10 mouse cellular contexts compared by ENCODE assay signal in the genomic region with DNA sequence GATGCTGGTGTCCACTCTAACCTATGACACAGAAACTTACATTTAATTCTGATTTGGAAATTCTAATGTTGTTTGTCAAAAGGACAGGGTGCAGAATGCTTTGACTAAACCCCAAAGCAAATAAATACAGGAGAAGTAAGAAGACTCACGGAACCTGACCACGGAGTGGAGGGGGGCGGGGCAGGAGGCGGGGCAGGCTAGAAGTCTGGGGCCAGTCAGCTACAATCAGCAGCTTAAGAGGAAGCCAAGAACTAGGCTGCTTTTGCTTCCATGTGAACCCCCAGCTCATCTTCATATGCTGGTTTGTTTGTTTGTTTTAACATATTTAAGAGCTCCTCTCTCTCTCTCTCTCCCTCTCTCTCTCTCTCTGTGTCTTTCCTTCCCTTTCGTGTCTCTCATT.
DNase-seq lines count a peak whose midpoint lies in the region; ATAC-seq lines count a peak whose summit lies in the region.
"Had no signal": no experiment of that assay in that cellular context is flagged by ENCODE, and none has a peak within 500 bp of the region (broad histone marks: within the 10 kb centered on the region; RNA-seq: fewer than 3 reads in every experiment).

No protein-coding gene starts in this region.

- peak overlapping the region; percentile 48 for H3K4me2 ChIP-seq in heart, embryonic 13.5 days
- H3K4me2 ChIP-seq: midbrain, embryonic 13.5 days had no signal

- H3K9me3 ChIP-seq in heart, embryonic 13.5 days, result no peaks in the 10 kb centered on the region
- H3K9me3 ChIP-seq: midbrain, embryonic 13.5 days had no signal

- no peak overlapping the region for H3K27ac ChIP-seq in heart, embryonic 13.5 days (replicated peaks)
- H3K27ac ChIP-seq: midbrain, embryonic 13.5 days had no signal

- DNase-seq in heart, postnatal 25 days (ENCODE audit: low spot score), result no peak
- DNase-seq in thymus, postnatal 0 days (ENCODE audit: low spot score), result peak; percentile 8
- DNase-seq in thymus, postnatal 10 days (ENCODE audit: low spot score in 2 of 2), result no peak
- peak; percentile 52 for DNase-seq in thymus, postnatal 4 days
- DNase-seq in T-cell, adult 2 months (ENCODE audit: low spot score), result no peak
- no peak for DNase-seq in MN1 (ENCODE audit: low spot score)
- DNase-seq: layer of hippocampus, postnatal 36 days had no signal

- H3K36me3 ChIP-seq in heart, embryonic 13.5 days, result no peaks in the 10 kb centered on the region

- WGBS in heart, embryonic 13.5 days, result 9% methylated on average over 5 of the region's 5 CpGs

- H3K4me1 ChIP-seq in heart, embryonic 13.5 days, result peaks cover 4% of the 10 kb centered on the region; the same call in 1 of the 2 replicates
- H3K4me1 ChIP-seq: midbrain, embryonic 13.5 days had no signal

- H3K9ac ChIP-seq in heart, embryonic 13.5 days, result no peak overlapping the region
- H3K9ac ChIP-seq: midbrain, embryonic 13.5 days had no signal

- ATAC-seq in heart, embryonic 13.5 days (ENCODE audit: extremely low read depth, insufficient number of reproducible peaks, low FRiP score, low TSS enrichment), result no peak
- peak; percentile 84 for ATAC-seq in granulocyte monocyte progenitor cell, adult 5-6 weeks (replicated peaks; ENCODE audit: poor library complexity, severe bottlenecking)
- ATAC-seq: midbrain, embryonic 13.5 days had no signal

- intact Hi-C loops in heart, postnatal 25 days (cut with DNase I), result no loop called here

- no peaks in the 10 kb centered on the region for H3K27me3 ChIP-seq in heart, embryonic 13.5 days (replicated peaks)
- H3K27me3 ChIP-seq: midbrain, embryonic 13.5 days had no signal

- 0 out of 2 replicates have a peak overlapping the region, but pooled peaks have one; percentile 10 for H3K4me3 ChIP-seq in heart, embryonic 13.5 days
- H3K4me3 ChIP-seq: midbrain, embryonic 13.5 days had no signal

Comparison
In these comparisons a context has a peak if more than half of its experiments do, and no peak if none do; other contexts are left out.
1. DNase-seq: peak in thymus, postnatal 0 days (single experiment) and thymus, postnatal 4 days (single experiment); none in heart, postnatal 25 days (single experiment), thymus, postnatal 10 days (0 of 2), T-cell, adult 2 months (single experiment) and MN1 (single experiment).